Mouse (Mus musculus) layer of hippocampus, adult 2 months (tissue): ENCODE results near the gene Zmym3. TPM values are rescaled to one million over a fixed set of nuclear protein-coding genes. Genes with fewer than 3 reads are reported as not detected.

Experiments
- DNase-seq, 2 experiments: peaks; one replicate each; pipeline ENCODE4 v3.0.0; 2022; ENCODE audit warnings: low spot score in 2 of 2
- H3K27ac ChIP-seq: fragments of 200-600 bp; 2 replicates; pipeline ENCODE4 v1.8.1; 2022
- H3K4me3 ChIP-seq: fragments of 200-600 bp; 2 replicates; pipeline ENCODE4 v1.8.1; 2022; ENCODE audit warnings: mild to moderate bottlenecking
- CTCF ChIP-seq: fragments of 200-600 bp; conservative IDR thresholded peaks from 2 replicates; pipeline ENCODE4 v1.8.1; 2022; ENCODE audit warnings: antibody characterized with exemption, mild to moderate bottlenecking, moderate library complexity
- long read RNA-seq, 2 experiments: library from polyadenylated mRNA; stranded (forward); transcript quantifications; one replicate each; pipeline ENCODE4 v2.0.0; 2021; ENCODE audit warnings: borderline mapping rate in 2 of 2
- total RNA-seq, 2 experiments: library from RNA; stranded (reverse); gene quantifications; 2 replicates each; pipeline ENCODE4 v1.2.3; 2021

The Zmym3 gene
- 100 to 1,000 TPM; 176 to 179 TPM for total RNA-seq
- long read RNA-seq, experiment 1, partial matches to known transcripts = 19 of 35 reads
- long read RNA-seq, experiment 1, other reads (novel, unspliced or antisense) = 13 of 35 reads
- long read RNA-seq, experiment 2, full-length matches to known transcripts = 7 of 44 reads
- long read RNA-seq, experiment 2, partial matches to known transcripts = 25 of 44 reads
- long read RNA-seq, experiment 2, other reads (novel, unspliced or antisense) = 12 of 44 reads

GRCm38 (mm10) chrX:101420700-101421095 lies at the start of gene Zmym3:
Gene Zmym3, minus strand, starts transcription at chrX:101420849.
- Histone ChIP-seq H3K4me3 (peak within 1 kb of the TSS; percentile 67), H3K27ac (peak within 1 kb of the TSS; percentile 89)
- no peak for TF ChIP-seq CTCF
- DNase-seq = no peak

GRCm38 (mm10) chrX:101451591-101451990 lies 30.9 kb upstream of the Zmym3 start:
- H3K27ac ChIP-seq = no peak overlapping the region
- TF ChIP-seq CTCF = no peak
- H3K4me3 ChIP-seq = no peak overlapping the region
- DNase-seq = no peak

GRCm38 (mm10) chrX:101451147-101451546 lies 30.5 kb upstream of the Zmym3 start:
- Histone ChIP-seq H3K4me3 (no peak overlapping the region), H3K27ac (no peak overlapping the region)
- DNase-seq = no peak
- TF ChIP-seq CTCF = no peak

GRCm38 (mm10) chrX:101448886-101449475 lies 28.3 kb upstream of the Zmym3 start, which contains the start of gene Itgb1bp2:
Gene Itgb1bp2, plus strand, starts transcription at chrX:101449088.
- Histone ChIP-seq H3K4me3 (no peak within 1 kb of the TSS), H3K27ac (no peak within 1 kb of the TSS)
- no peak for TF ChIP-seq CTCF
- no peak for DNase-seq

GRCm38 (mm10) chrX:101429976-101430375 lies 9.3 kb upstream of the Zmym3 start:
- DNase-seq = no peak
- no peak for TF ChIP-seq CTCF
- Histone ChIP-seq H3K4me3 (peak overlapping the region; percentile 74), H3K27ac (peak overlapping the region; percentile 89)

- TF ChIP-seq CTCF = peak; percentile 49
- Histone ChIP-seq H3K27ac (peak within 1 kb of the TSS; percentile 97), H3K4me3 (peak within 1 kb of the TSS; percentile 74)
- peak; percentile 77 to 92 for DNase-seq
Observed at GRCm38 (mm10) chrX:101429142-101429949, 8.7 kb upstream of the Zmym3 start, which contains the start of gene Nono. Gene Nono, plus strand, starts transcription at chrX:101429318.

- DNase-seq = no peak
- Histone ChIP-seq H3K4me3 (peak overlapping the region; percentile 62), H3K27ac (peak overlapping the region; percentile 97)
- TF ChIP-seq CTCF = no peak
Observed at GRCm38 (mm10) chrX:101428785-101429141, 8.1 kb upstream of the Zmym3 start.

- no peak for DNase-seq
- Histone ChIP-seq H3K4me3 (no peak overlapping the region), H3K27ac (0 out of 2 replicates have a peak overlapping the region, but pooled peaks have one; percentile 97)
- TF ChIP-seq CTCF = peak; percentile 69
Observed at GRCm38 (mm10) chrX:101427774-101428173, 7.1 kb upstream of the Zmym3 start.

GRCm38 (mm10) chrX:101423462-101423861 lies 2.8 kb upstream of the Zmym3 start:
- DNase-seq = no peak

GRCm38 (mm10) chrX:101419725-101420699 lies 637 bp downstream of the Zmym3 start:
- 0 out of 2 replicates have a peak, but pooled peaks have one; percentile 8 for TF ChIP-seq CTCF
- H3K27ac ChIP-seq = peak overlapping the region; percentile 89
- peak overlapping the region; percentile 67 for H3K4me3 ChIP-seq
- DNase-seq = peak; percentile 79 to 89

More at GRCm38 (mm10) chrX:101423462-101423861, 2.8 kb upstream of the Zmym3 start:
- no peak for TF ChIP-seq CTCF
- Histone ChIP-seq H3K4me3 (no peak overlapping the region), H3K27ac (no peak overlapping the region)

GRCm38 (mm10) chrX:101418946-101419724 lies 1.5 kb downstream of the Zmym3 start:
- peak; percentile 28 to 47 for DNase-seq
- TF ChIP-seq CTCF = peak; percentile 68
- H3K27ac ChIP-seq = peak overlapping the region; percentile 89
- H3K4me3 ChIP-seq = peak overlapping the region; percentile 67
